Mouse (Mus musculus) stomach, embryonic 15.5 days (tissue): Measurements from ENCODE around the gene Zfp638. TPM values are rescaled to one million over a fixed set of nuclear protein-coding genes. Genes with fewer than 3 reads are reported as not detected.
"Not testable (repeated sequence)": the region's sequence is repeated elsewhere in the genome, so short reads cannot be mapped to it uniquely, and the experiment has no call there.

Experiments
- ATAC-seq: fragments of 200-750 bp; cut with Nextera tagmentation; 2 replicates; pipeline ENCODE4 v1.8.0; 2017; ENCODE audit warnings: low read depth, moderate number of reproducible peaks, moderate TSS enrichment; ENCODE audit not compliant: insufficient read depth, low FRiP score
- H3K27ac ChIP-seq: fragments of 300-500 bp; sonication (generic); 2 replicates; pipeline ENCODE4 v1.5.1; 2015; ENCODE audit warnings: mild to moderate bottlenecking, inconsistent platforms
- H3K27me3 ChIP-seq: fragments of 300-500 bp; sonication (generic); replicated peaks from 2 replicates; pipeline ENCODE4 v1.6.1; 2015; ENCODE audit warnings: inconsistent platforms
- H3K36me3 ChIP-seq: fragments of 300-500 bp; sonication (generic); 2 replicates; pipeline ENCODE4 v1.6.1; 2015; ENCODE audit warnings: inconsistent platforms
- H3K4me1 ChIP-seq: fragments of 300-500 bp; sonication (generic); 2 replicates; pipeline ENCODE4 v1.6.1; 2015; ENCODE audit warnings: inconsistent platforms
- H3K4me2 ChIP-seq: fragments of 300-500 bp; sonication (generic); 2 replicates; pipeline ENCODE4 v1.6.1; 2015; ENCODE audit warnings: mild to moderate bottlenecking, inconsistent platforms
- H3K4me3 ChIP-seq: fragments of 300-500 bp; sonication (generic); replicated peaks from 2 replicates; pipeline ENCODE4 v1.5.1; 2015; ENCODE audit warnings: inconsistent platforms
- H3K9ac ChIP-seq: fragments of 300-500 bp; sonication (generic); 2 replicates; pipeline ENCODE4 v1.6.1; 2015; ENCODE audit warnings: inconsistent platforms
- H3K9me3 ChIP-seq: fragments of 300-500 bp; sonication (generic); 2 replicates; pipeline ENCODE4 v1.6.1; 2016; ENCODE audit warnings: inconsistent platforms
- WGBS: fragments of 180-500 bp; shearing (Covaris S2); methylation state at CpG from one replicate; pipeline ENCODE4 v1.1.7; 2015; 5-methylcytosine and 5-hydroxymethylcytosine counted together
- polyA plus RNA-seq: library from polyadenylated mRNA; unstranded; fragments of >200 nt; fragmentation: Nextera tagmentation; extraction: Ambion mirVana; gene quantifications from 2 replicates; pipeline ENCODE4 v1.2.1, GENCODE M21; 2015

Zfp638 gene
- 45.2 and 54.1 TPM in 2 replicates for polyA plus RNA-seq

DNA sequence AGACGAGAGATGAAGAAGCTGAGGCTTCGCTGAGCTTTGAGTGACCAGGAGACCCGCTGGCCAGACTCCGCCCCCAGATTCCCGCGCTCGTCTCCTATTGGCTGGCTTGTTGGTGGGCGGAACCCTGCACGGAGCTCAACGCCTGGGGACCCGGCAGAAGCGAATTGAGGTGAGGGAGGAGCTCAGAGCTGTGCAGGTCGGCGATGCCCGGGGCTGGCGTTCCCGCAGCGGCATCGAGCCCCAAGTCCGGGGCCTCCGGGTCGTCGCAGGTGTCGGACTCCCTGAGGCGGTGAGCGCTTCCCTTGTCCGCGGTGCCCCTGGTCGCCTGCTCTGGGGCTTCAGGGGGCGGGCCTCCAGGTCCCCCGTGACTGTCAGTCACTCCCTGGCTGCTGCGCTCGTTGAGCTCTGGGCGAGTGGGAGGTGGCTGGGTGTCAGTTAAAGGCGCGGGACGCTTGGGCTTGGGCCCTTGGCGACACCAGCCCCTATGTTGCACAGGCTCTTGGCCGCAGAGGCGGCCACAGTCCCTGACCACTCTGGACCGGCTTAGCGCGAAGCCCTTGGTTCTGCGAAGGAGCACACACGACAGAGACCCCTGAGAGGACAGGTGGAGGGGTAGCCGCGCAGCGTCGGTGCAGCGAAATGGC is at the start of gene Zfp638:
Zfp638 (plus strand) TSS at position 156 of the 644 bp plus-strand sequence.
- Histone ChIP-seq H3K9me3 (no peaks in the 10 kb centered on the region), H3K4me3 (peak within 1 kb of the TSS; percentile 75), H3K27me3 (no peaks in the 10 kb centered on the region), H3K4me1 (0 out of 2 replicates have a peak, but pooled peaks cover 4% of the 10 kb centered on the region), H3K9ac (peak within 1 kb of the TSS; percentile 50), H3K36me3 (no peaks in the 10 kb centered on the region), H3K4me2 (peak within 1 kb of the TSS; percentile 97), H3K27ac (no peak within 1 kb of the TSS)
- peak; percentile 97 for ATAC-seq
- WGBS = under 1% methylated on average over 50 of the region's 50 CpGs

DNA sequence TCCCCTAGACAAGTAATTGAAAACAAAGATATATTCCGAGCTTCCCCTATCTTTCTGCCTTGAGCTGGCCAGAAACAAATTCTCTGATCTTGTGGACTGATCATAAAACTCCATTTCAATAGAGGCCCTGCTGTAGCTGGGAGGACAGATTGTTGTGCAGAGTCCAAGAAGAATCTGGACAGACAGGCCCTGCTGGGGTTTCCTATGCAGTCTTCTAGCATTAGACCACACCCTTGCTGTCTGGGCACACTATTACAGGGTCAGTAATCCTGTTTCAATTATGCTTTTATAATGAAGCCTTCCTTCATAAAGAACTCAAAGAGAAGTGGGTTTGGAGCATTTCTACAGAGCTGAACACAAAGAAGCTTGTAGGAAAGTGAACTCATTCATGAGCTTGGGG is 47.9 kb upstream of the Zfp638 start:
- Histone ChIP-seq H3K36me3 (0 out of 2 replicates have a peak, but pooled peaks cover under 1% of the 10 kb centered on the region), H3K27ac (peak overlapping the region; percentile 33; the same call in 1 of the 2 replicates), H3K27me3 (no peaks in the 10 kb centered on the region), H3K4me3 (no peak overlapping the region), H3K9me3 (no peaks in the 10 kb centered on the region), H3K9ac (no peak overlapping the region), H3K4me1 (peaks cover 13% of the 10 kb centered on the region; the same call in 1 of the 2 replicates), H3K4me2 (no peak overlapping the region)
- WGBS = 69% methylated on average over 1 of the region's 1 CpGs
- no peak for ATAC-seq

DNA sequence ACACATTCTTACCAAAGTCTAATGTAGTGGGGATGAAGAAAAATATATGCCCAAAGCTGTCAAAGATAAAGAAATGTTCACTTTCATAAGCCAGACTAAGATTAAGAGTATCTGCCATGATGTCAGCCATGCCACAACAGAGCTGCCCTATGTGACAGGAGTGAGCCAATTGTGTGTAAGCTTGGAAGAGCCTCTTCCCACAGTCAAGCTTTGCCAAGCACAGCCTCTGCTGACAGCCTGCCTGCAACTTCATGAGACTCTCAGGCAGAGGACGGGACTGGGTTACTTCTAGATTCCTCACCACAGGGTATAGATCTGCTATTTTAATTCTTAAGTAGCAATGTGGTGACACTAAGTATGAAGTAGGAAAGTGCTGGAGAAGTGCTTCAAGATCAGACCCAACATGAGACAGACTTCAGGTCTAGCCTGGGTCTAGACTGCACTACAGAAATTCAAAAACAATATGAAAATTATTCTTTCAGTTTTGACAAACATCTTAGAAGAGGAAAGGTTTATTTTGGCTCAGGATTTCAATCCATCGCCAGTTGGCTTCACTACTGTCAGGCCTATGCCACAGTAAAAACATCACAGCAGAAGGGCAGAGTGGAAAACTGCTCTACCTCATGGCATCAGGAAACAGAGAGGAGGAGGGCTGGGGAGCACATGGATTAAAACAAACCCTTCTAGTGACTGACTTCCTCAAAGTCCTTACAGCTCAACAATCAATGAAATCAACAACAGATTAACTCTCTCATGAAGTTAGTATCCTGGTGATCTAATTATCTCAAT is 46.0 kb upstream of the Zfp638 start:
- ATAC-seq = no peak
- H3K4me2 ChIP-seq = no peak overlapping the region
- H3K9me3 ChIP-seq = no peaks in the 10 kb centered on the region
- no peaks in the 10 kb centered on the region for H3K27me3 ChIP-seq
- WGBS = 82% methylated on average over 2 of the region's 2 CpGs
- no peak overlapping the region for H3K27ac ChIP-seq
- H3K9ac ChIP-seq = no peak overlapping the region
- H3K4me1 ChIP-seq = peaks cover 13% of the 10 kb centered on the region; the same call in 1 of the 2 replicates
- no peaks in the 10 kb centered on the region for H3K36me3 ChIP-seq
- no peak overlapping the region for H3K4me3 ChIP-seq

DNA sequence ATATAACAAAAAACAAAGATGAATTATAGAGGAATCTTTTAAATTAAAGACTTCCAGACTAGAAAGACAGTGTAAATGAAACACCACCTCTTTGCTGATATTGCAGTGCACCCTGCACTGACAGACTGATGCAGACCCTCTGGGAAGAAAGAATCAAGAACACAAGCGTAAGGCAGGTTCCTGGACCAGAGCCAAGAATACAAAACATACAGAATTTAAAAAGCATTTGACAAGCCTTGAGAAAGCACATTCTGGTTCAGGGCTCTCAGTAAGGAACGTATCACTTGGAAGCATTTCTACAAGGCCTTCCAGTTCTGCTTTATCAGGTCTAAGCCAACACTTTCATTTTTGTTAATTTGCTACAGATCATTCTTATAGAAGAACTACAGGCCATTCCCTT is 45.1 kb upstream of the Zfp638 start:
- WGBS = 21% methylated on average over 2 of the region's 2 CpGs
- ATAC-seq = no peak

DNA sequence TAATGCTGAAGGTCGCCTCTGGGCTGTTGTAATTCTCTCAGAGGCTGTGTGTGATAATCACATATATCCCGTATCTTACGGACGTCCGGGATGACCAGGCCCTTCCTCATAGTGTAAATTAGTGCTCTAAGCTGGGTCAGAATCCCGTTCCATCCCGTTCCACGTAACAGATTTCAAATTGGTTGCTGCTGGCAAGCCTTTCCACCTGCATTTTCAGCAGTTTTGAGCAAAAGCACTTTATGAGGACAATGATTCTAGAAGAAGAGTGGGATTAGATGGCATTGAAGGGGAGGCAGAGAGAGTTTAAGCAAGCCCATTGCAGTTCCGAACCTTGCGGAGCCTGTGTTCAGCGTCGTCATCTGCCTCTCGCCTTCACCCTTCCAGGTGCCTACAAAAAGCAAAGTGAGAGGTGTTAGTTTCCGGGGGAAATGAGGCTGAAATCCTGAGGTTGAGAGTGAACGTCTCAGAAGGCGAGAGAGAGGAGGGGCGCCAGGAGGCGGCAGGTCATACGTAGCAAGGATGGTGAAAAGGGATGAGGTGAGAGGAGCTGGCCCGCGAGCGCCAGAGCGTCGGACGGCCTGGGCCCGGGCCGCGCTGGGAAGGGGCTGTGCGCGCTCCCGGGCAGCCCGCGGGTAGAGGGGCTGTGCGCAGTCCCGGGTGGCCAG is 35.8 kb upstream of the Zfp638 start:
- WGBS = 2% methylated on average over 35 of the region's 35 CpGs

More for the DNA sequence above, 45.1 kb upstream of the Zfp638 start:
- H3K9ac ChIP-seq = no peak overlapping the region
- H3K4me1 ChIP-seq = peaks cover 13% of the 10 kb centered on the region; the same call in 1 of the 2 replicates
- H3K36me3 ChIP-seq = no peaks in the 10 kb centered on the region
- H3K9me3 ChIP-seq = no peaks in the 10 kb centered on the region
- no peak overlapping the region for H3K4me3 ChIP-seq
- no peaks in the 10 kb centered on the region for H3K27me3 ChIP-seq
- no peak overlapping the region for H3K4me2 ChIP-seq
- no peak overlapping the region for H3K27ac ChIP-seq

DNA sequence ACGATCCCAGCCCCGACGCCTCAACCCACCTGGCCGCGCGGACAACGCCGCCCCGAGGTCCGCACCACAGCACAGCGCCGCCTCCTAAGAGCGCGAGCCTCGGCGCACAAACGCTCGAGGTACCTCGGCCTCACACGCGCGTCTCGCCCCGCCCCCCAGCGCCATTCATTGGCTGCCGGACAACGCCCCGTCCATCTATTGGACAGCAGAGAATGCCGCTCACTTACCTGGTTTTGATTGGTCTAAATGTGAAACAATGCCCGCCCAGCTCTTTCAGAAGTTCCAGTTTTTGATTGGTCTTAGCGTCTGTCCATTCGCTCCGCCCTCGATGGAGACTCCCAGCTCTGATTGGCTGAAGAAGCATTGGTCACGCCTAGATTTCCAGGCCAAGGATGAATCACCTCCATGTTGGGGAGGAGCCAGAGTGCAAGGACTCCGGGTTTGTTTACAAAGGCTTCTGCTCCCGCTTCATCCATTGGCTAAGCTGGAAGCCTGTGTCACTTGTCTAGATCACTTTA is 35.2 kb upstream of the Zfp638 start, which contains the start of gene Paip2b:
Paip2b (minus strand) TSS at position 136 of the 518 bp plus-strand sequence.
- H3K36me3 ChIP-seq = no peaks in the 10 kb centered on the region
- no peaks in the 10 kb centered on the region for H3K4me1 ChIP-seq
- H3K27me3 ChIP-seq = no peaks in the 10 kb centered on the region
- H3K4me3 ChIP-seq = peak within 1 kb of the TSS; percentile 71
- 0% methylated on average over 37 of the region's 37 CpGs for WGBS
- peak within 1 kb of the TSS; percentile 53 for H3K9ac ChIP-seq
- H3K27ac ChIP-seq = peak within 1 kb of the TSS; percentile 82
- ATAC-seq = peak; percentile 99
- H3K9me3 ChIP-seq = no peaks in the 10 kb centered on the region
- peak within 1 kb of the TSS; percentile 62 for H3K4me2 ChIP-seq

More for the DNA sequence above, 35.8 kb upstream of the Zfp638 start:
- no peaks in the 10 kb centered on the region for H3K36me3 ChIP-seq
- peak overlapping the region; percentile 71 for H3K4me3 ChIP-seq
- no peaks in the 10 kb centered on the region for H3K27me3 ChIP-seq
- peak; percentile 62; the same call in 1 of the 2 replicates for ATAC-seq
- no peaks in the 10 kb centered on the region for H3K4me1 ChIP-seq
- peak overlapping the region; percentile 53 for H3K9ac ChIP-seq
- peak overlapping the region; percentile 82 for H3K27ac ChIP-seq
- peak overlapping the region; percentile 61 for H3K4me2 ChIP-seq
- no peaks in the 10 kb centered on the region for H3K9me3 ChIP-seq

DNA sequence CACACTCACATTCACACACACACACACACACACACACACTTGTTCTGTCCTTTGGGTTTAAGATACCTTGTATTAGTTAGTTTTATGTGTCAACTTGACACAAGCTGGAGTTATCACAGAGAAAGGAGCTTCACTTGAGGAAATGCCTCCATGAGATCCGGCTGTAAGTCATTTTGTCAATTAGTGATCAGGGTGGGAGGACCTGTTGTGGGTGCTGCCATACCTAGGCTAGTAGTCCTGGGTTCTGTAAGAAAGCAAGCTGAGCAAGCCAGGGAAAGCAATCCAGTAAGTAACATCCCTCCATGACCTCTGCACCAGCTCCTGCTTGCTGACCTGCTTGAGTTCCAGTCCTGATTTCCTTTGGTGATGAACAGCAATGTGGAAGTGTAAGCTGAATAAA is 34.5 kb upstream of the Zfp638 start:
- H3K4me3 ChIP-seq = peak overlapping the region; percentile 71

DNA sequence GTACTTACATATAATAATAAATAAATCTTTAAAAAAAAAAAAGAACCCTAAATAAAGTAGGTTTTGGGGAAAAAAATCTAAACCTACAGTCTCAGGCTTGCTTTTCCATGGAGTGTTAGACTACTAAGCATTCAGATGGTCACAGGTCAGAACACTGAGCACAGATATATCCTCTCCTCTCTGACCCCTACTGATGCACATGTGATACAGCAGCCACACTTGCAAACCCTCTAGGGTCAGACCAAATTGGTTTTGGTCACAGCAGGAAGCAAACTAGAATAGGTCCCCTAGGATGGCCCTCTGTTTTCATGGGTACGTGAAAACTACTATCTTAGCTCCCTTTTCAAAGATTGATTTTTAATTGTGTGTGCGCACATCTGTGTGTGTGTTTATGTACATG is 30.1 kb upstream of the Zfp638 start:
- Histone ChIP-seq H3K4me1 (no peaks in the 10 kb centered on the region), H3K9me3 (no peaks in the 10 kb centered on the region), H3K27me3 (no peaks in the 10 kb centered on the region), H3K27ac (no peak overlapping the region), H3K9ac (no peak overlapping the region), H3K4me3 (no peak overlapping the region), H3K36me3 (no peaks in the 10 kb centered on the region), H3K4me2 (no peak overlapping the region)
- ATAC-seq = no peak
- WGBS = 91% methylated on average over 2 of the region's 2 CpGs

More for the DNA sequence above, 34.5 kb upstream of the Zfp638 start:
- Histone ChIP-seq H3K27ac (peak overlapping the region; percentile 73), H3K4me2 (peak overlapping the region; percentile 62)
- not testable (repeated sequence) for H3K27me3 ChIP-seq, H3K9me3 ChIP-seq, H3K36me3 ChIP-seq, H3K4me1 ChIP-seq, ATAC-seq, H3K9ac ChIP-seq
- WGBS = 64% methylated on average over 1 of the region's 1 CpGs

DNA sequence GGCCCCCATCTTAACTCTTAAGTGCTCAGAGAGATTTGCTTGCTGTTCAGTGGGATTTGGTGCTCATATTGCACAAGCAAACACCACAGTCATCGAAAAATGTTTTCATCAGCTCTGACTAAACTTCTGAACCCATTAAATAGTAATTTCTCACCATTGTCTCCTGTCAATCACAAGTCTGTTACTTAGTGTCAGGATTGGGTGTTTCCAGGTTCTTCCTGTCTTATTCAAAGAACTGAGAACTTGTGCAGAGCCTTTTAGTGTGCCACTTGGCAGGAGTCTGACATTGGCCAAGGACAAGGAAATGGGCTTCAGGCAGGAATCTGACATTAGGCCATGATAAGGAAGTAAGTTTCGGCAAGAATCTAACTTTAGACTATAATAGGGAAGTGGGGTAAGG is 28.9 kb upstream of the Zfp638 start:
- Histone ChIP-seq H3K4me2 (no peak overlapping the region), H3K27me3 (no peaks in the 10 kb centered on the region), H3K9me3 (no peaks in the 10 kb centered on the region), H3K36me3 (no peaks in the 10 kb centered on the region), H3K9ac (no peak overlapping the region), H3K27ac (no peak overlapping the region), H3K4me1 (no peaks in the 10 kb centered on the region), H3K4me3 (no peak overlapping the region)
- no peak for ATAC-seq
- WGBS = 79% methylated on average over 2 of the region's 2 CpGs

DNA sequence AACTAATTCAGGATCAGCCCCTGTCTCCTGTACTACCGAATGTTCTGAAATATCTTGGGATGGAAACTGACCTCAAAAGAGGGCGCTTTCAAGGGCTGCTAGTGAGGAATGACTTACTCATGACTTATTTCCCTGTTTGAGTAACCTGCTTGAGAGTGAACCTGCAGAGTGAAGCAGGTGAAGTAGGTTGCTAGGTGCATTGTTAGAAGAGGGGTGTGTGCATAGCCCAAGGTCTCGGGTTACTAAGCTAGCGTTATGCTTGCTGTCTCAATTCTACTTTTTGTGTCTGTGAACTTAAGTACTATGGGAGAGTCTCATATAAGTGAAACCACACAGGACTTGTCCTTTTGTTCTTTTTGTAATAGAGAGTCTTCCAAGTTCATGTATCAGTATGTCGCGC is 26.8 kb upstream of the Zfp638 start:
- ATAC-seq = no peak
- Histone ChIP-seq H3K4me3 (no peak overlapping the region), H3K9me3 (no peaks in the 10 kb centered on the region), H3K4me2 (no peak overlapping the region), H3K36me3 (no peaks in the 10 kb centered on the region), H3K9ac (no peak overlapping the region), H3K27ac (no peak overlapping the region), H3K4me1 (no peaks in the 10 kb centered on the region), H3K27me3 (no peaks in the 10 kb centered on the region)
- 74% methylated on average over 6 of the region's 6 CpGs for WGBS

DNA sequence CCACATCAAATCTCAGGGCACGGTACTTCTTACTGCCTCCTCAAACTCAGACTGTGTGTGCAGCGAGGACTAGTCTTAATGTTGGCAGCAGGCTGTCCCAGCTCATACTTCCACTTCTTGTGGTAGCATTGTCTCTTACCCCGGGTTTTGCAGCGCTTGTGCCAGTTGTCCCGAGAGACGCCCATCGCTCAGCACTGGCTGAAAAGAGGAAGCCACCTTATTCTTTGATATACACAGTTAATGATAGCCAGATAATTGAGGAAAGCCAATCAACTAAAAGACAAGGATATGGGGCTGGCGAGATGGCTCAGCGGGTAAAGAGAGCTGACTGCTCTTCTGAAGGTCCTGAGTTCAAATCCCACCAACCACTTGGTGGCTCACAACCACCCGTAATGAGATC is 22.0 kb upstream of the Zfp638 start:
- H3K9me3 ChIP-seq = no peaks in the 10 kb centered on the region
- WGBS = 84% methylated on average over 10 of the region's 10 CpGs
- no peaks in the 10 kb centered on the region for H3K36me3 ChIP-seq
- no peaks in the 10 kb centered on the region for H3K4me1 ChIP-seq
- H3K4me3 ChIP-seq = no peak overlapping the region
- H3K27me3 ChIP-seq = no peaks in the 10 kb centered on the region
- no peak for ATAC-seq
- H3K27ac ChIP-seq = no peak overlapping the region
- no peak overlapping the region for H3K4me2 ChIP-seq
- no peak overlapping the region for H3K9ac ChIP-seq
